Mouse (Mus musculus): Measurements from ENCODE around the gene Tsr2. TPM values are rescaled to one million over a fixed set of nuclear protein-coding genes. Genes with fewer than 3 reads are reported as not detected.
A peak's percentile ranks its signal among the peaks of the same experiment; 100 is the strongest.

Gene Tsr2
- polyA plus RNA-seq (2015; fragmentation: Nextera tagmentation; extraction: Ambion mirVana): 31.6 and 33.3 TPM in 2 replicates

DNA sequence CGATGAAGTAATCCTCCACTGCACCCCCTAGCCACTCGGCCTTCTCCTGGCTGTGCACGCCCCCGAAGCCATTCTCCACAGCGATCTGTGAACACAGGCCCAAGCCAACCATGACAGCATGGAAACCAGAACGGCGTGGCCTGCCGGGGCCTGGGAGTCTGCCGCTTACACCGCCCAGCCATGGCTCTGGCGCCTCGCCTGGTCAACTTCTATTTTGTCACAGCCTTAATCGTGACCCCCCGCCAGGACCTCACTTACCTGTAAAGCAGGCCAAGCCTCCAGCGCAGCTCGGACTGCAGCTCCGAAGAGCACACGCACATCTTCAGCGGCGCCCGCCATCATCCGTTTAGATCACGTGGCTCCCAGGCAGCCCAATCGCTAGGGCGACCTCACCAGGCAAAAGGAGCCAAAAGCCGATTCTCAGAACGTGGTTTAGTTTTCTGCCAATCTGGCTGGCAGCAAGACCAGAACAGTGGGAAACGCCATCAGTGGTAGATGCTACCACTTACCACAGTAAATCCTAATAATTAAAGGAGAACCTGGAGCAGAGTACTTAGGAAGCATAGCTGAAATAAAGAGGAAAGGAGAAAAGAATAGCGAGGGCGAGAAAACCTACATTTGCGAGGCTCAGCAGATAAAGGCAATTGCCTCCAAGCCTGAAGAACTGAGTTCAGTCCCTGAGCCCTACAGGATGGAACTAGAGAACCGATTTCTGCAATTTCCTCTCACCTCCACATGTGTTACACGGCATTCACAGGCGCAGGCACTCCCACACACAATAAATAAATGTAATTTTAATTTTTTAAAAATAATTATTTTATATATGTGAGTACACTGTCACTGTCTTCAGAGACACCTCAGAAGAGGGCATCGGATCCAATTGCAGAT lies at the start of gene Tsr2:
Gene Tsr2, minus strand, starts transcription at position 373 of the 888 bp plus-strand sequence.
- Histone ChIP-seq H3K4me3 (peak within 1 kb of the TSS; percentile 63), H3K36me3 (no peaks in the 10 kb centered on the region), H3K27me3 (peaks cover 4% of the 10 kb centered on the region; the same call in 1 of the 2 replicates), H3K4me2 (peak within 1 kb of the TSS; percentile 60), H3K4me1 (replicated peaks) (peaks cover 8% of the 10 kb centered on the region), H3K9me3 (no peaks in the 10 kb centered on the region), H3K9ac (peak within 1 kb of the TSS; percentile 74), H3K27ac (peak within 1 kb of the TSS; percentile 60; the same call in 1 of the 2 replicates)
- ATAC-seq (ENCODE audit: low FRiP score): peak; percentile 93
- 31% methylated on average over 35 of the region's 35 CpGs for WGBS

DNA sequence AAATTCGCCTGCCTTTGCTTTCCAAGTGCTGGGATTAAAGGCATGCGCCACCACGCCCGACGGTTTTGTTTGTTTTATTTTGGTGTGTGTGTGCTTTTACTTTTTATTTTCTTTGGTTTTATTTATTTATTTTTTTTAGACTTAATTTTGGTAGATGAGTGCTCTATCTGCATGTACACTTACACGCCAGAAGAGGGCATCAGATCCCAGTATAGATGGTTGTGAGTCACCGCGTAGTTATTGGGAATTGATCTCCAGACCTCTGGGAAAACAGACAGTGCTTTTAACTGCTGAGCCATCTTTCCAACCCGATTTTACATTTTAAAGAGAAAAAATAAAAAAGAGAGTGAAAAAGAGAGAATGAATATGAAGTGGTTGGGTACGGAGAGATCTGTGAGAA lies 36.4 kb upstream of the Tsr2 start:
- Histone ChIP-seq H3K36me3 (no peaks in the 10 kb centered on the region), H3K4me1 (replicated peaks) (no peaks in the 10 kb centered on the region)
- 26% methylated on average over 10 of the region's 10 CpGs for WGBS

DNA sequence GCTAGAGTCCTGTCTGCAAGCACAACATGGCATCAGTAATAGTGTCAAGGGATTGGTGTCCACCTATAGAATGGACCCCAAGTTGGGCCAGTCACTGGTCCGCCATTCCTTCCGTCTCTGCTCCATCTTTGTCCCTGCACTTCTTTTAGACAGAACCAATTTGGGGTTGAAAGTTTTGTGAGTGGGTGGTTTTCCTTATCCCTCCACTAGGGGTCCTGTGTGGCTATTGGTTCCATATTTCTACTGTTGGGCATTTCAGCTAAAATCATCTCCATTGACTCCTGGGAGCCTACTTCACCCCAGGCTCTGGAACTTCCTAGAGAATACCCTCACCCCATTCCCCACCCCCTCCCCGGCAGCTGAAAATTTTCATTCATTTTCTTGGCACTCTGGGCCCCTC lies 34.1 kb upstream of the Tsr2 start:
- Histone ChIP-seq H3K27me3 (no peaks in the 10 kb centered on the region), H3K9me3 (no peaks in the 10 kb centered on the region), H3K4me3 (no peak overlapping the region), H3K36me3 (no peaks in the 10 kb centered on the region), H3K4me1 (replicated peaks) (no peaks in the 10 kb centered on the region), H3K4me2 (no peak overlapping the region), H3K27ac (no peak overlapping the region), H3K9ac (no peak overlapping the region)
- no peak for ATAC-seq (ENCODE audit: low FRiP score)
- WGBS: 87% methylated on average over 3 of the region's 3 CpGs

More for the DNA sequence above, 36.4 kb upstream of the Tsr2 start:
- no peak for ATAC-seq (ENCODE audit: low FRiP score)
- H3K27me3 ChIP-seq: no peaks in the 10 kb centered on the region
- H3K9ac ChIP-seq: no peak overlapping the region
- H3K4me3 ChIP-seq: no peak overlapping the region
- H3K27ac ChIP-seq: no peak overlapping the region
- no peaks in the 10 kb centered on the region for H3K9me3 ChIP-seq
- H3K4me2 ChIP-seq: no peak overlapping the region

DNA sequence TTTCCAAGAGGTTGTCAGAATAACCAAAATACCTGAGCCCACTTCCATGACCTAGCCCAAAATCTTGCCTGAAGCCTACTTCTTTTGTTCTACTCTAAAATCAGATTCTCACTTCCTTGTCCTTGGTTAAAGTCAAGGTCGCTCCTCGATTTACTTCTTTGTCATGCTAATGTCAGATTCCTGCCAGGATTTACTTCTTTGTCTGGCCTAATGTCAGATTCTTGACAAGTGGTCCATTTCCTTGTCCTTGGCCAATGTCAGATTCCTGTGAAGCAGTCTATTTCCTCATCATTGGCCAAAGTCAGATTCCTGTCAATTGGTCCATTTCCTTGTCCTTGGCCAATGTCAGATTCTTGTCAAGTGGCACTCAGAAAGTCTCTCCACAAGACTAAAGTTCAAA lies 27.6 kb upstream of the Tsr2 start:
- H3K4me3 ChIP-seq: no peak overlapping the region
- no peak for ATAC-seq (ENCODE audit: low FRiP score)
- H3K4me2 ChIP-seq: no peak overlapping the region
- no peak overlapping the region for H3K27ac ChIP-seq
- no peak overlapping the region for H3K9ac ChIP-seq
- 61% methylated on average over 2 of the region's 2 CpGs for WGBS
- no peaks in the 10 kb centered on the region for H3K9me3 ChIP-seq
- no peaks in the 10 kb centered on the region for H3K27me3 ChIP-seq
- no peaks in the 10 kb centered on the region for H3K4me1 ChIP-seq (replicated peaks)
- H3K36me3 ChIP-seq: no peaks in the 10 kb centered on the region

DNA sequence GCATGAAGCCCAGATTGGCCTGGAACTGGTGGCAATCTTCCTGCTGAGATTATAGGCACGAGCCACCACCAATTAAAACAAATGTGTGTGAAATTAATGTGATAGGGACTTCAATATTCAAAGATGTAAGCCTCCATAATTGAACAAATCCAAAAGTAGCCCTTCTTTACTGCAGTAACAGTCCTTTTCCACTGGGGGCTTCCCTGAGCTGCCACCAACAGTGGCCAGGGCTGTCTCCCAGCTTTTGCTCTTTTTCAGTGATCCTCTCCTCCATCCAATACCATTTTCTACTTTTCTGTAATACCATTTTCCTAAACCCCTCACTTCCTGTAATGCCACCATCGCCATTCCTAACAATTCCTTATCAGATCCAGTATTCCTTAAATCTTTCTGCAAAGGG lies 21.1 kb upstream of the Tsr2 start:
- H3K9ac ChIP-seq: no peak overlapping the region
- 7% methylated on average over 2 of the region's 2 CpGs for WGBS
- no peak for ATAC-seq (ENCODE audit: low FRiP score)
- H3K4me2 ChIP-seq: no peak overlapping the region
- no peaks in the 10 kb centered on the region for H3K9me3 ChIP-seq
- H3K4me1 ChIP-seq (replicated peaks): no peaks in the 10 kb centered on the region
- H3K27me3 ChIP-seq: no peaks in the 10 kb centered on the region
- no peaks in the 10 kb centered on the region for H3K36me3 ChIP-seq
- no peak overlapping the region for H3K27ac ChIP-seq
- H3K4me3 ChIP-seq: no peak overlapping the region

DNA sequence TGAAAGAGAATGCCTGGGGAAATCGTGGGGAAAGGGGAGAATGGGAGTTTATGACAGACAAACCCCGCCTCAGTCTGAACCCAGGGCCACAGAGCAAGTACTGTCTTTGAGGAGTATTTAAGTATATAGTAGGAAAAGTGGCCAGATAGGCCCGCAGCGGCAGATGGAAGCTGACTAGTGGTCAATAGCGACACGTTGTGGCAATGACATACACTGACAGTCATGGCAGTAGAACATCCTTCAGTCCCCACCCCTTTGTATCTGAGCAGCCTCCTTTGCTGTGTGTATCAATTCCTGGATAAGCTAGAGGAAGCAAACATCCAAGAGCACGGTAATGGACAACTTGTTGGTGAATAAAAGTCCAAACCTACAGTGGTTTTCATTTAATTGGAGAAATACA lies 20.5 kb upstream of the Tsr2 start:
- H3K4me1 ChIP-seq (replicated peaks): no peaks in the 10 kb centered on the region
- H3K4me2 ChIP-seq: no peak overlapping the region
- H3K27ac ChIP-seq: no peak overlapping the region
- WGBS: 8% methylated on average over 7 of the region's 7 CpGs
- 0 out of 2 replicates have a peak, but pooled peaks have one; percentile 39 for ATAC-seq (ENCODE audit: low FRiP score)
- H3K36me3 ChIP-seq: no peaks in the 10 kb centered on the region
- no peaks in the 10 kb centered on the region for H3K27me3 ChIP-seq
- no peak overlapping the region for H3K9ac ChIP-seq
- H3K9me3 ChIP-seq: no peaks in the 10 kb centered on the region
- no peak overlapping the region for H3K4me3 ChIP-seq

DNA sequence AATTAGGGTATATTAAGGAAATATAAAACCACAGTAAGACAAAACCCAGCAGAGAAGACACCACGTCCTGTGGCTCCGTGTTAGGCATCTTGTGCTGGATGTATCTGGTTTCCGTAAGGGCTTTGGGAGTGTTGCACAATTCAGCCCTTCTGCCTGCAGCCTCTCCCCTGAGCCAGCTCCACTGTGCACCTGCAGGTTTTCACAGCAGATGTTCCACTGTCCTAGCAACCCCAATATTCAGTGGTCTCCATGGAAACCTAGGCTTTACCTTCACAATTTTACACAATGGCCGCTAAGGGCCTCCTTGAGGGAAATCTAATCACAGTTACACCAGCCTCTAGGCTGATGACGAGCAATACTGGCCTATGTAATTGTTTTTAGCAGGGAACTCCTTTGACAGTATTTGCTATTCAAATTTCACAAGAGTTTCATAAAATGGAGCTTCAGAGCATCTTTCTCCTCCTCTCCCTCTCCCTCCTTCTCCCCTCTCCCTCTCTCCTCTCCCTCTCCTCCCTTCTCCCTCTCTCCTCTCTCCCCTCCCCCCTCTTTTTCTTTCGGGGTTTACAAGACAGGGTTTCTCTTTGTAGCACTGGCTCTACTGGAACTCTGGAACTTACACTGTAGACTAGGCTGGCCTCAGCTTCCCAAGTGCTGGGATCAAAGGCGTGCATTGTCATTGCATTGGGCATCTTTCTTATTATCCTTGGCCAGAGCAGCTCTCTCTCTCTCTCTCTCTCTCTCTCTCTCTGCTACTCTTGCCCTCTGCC lies 11.1 kb upstream of the Tsr2 start:
- WGBS: 48% methylated on average over 7 of the region's 7 CpGs
- no peaks in the 10 kb centered on the region for H3K36me3 ChIP-seq
- ATAC-seq (ENCODE audit: low FRiP score): peak; percentile 87
- H3K27me3 ChIP-seq: peaks cover 3% of the 10 kb centered on the region; the same call in 1 of the 2 replicates
- peak overlapping the region; percentile 70 for H3K27ac ChIP-seq
- no peak overlapping the region for H3K4me3 ChIP-seq
- no peaks in the 10 kb centered on the region for H3K9me3 ChIP-seq
- no peak overlapping the region for H3K4me2 ChIP-seq
- H3K9ac ChIP-seq: no peak overlapping the region
- H3K4me1 ChIP-seq (replicated peaks): no peaks in the 10 kb centered on the region

DNA sequence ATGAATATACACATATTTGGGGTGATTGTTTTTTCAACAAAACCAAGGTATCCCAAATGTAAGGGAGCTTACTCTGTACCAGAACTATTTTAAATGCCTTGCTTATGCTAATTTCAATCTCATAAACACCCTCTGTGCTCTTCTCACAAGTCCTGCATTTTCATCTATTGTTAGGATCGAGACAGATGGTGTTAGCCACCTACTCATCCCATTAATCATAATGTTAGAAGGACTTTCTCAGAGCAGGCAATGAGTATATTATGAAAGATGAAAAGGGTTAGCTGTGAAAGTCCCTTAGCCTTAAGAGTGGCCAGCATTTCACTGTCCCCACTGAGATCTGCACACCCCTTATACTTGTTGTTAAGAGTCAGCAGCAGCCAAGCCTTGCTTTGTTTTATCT lies 8.9 kb downstream of the Tsr2 start:
- no peak overlapping the region for H3K4me3 ChIP-seq
- peaks cover 42% of the 10 kb centered on the region for H3K36me3 ChIP-seq
- H3K9ac ChIP-seq: no peak overlapping the region
- no peaks in the 10 kb centered on the region for H3K4me1 ChIP-seq (replicated peaks)
- no peak overlapping the region for H3K4me2 ChIP-seq
- no peaks in the 10 kb centered on the region for H3K27me3 ChIP-seq
- H3K9me3 ChIP-seq: no peaks in the 10 kb centered on the region
- H3K27ac ChIP-seq: no peak overlapping the region
- no peak for ATAC-seq (ENCODE audit: low FRiP score)
- 64% methylated on average over 1 of the region's 1 CpGs for WGBS

DNA sequence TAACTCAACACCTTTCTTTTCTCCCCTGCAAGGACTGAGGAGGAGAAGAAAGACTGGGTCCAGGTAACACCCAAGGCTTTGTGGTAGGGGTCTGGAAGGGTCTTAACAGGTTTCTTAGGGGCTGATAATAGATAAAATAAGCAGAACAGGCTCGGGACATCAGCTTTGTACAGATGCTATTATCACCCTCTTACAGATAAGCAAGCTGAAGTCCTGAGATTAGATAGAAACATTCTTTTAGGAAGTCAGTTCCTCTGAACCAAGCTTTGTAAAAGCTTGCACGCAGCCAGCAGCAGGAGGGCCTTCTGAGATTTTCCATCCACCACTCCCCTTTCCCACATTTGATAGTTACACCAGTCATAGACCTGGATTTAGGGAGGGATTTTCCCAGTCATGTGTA lies 10.7 kb downstream of the Tsr2 start:
- Histone ChIP-seq H3K4me2 (no peak overlapping the region), H3K27ac (no peak overlapping the region), H3K27me3 (no peaks in the 10 kb centered on the region), H3K4me1 (replicated peaks) (no peaks in the 10 kb centered on the region), H3K9me3 (no peaks in the 10 kb centered on the region), H3K36me3 (peaks cover 49% of the 10 kb centered on the region), H3K9ac (no peak overlapping the region), H3K4me3 (no peak overlapping the region)
- 89% methylated on average over 2 of the region's 2 CpGs for WGBS
- ATAC-seq (ENCODE audit: low FRiP score): no peak

DNA sequence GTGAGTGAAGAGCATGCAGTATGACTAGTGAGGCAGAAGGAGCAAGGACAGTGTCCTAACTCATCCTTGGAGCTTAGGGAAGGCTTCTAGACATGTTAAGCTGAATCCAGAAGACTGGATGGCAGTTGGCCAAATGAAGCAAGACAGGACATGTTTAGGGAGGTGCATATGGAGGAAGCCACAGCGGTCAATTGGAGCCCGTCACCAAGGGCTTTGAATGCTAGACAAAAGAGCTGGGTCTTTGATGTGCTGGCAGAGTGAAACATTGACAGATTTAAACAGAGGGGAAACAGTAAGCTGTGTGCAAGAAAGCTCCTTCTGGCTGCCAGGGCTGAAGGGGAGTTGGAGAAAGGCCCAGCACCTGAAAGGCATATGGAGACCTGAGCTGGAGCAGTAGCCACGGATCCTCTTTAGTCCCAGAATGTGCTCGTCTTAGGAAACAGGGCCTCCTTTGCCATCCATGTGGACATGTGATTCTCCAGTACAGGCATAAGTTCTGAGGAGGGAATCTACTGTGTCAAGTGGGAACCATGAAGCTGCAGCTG lies 19.3 kb downstream of the Tsr2 start:
- ATAC-seq (ENCODE audit: low FRiP score): no peak
- Histone ChIP-seq H3K9me3 (no peaks in the 10 kb centered on the region), H3K36me3 (peaks cover 49% of the 10 kb centered on the region), H3K4me3 (no peak overlapping the region), H3K27ac (no peak overlapping the region), H3K4me2 (no peak overlapping the region), H3K27me3 (no peaks in the 10 kb centered on the region), H3K9ac (no peak overlapping the region), H3K4me1 (replicated peaks) (no peaks in the 10 kb centered on the region)
- WGBS: 61% methylated on average over 4 of the region's 4 CpGs

DNA sequence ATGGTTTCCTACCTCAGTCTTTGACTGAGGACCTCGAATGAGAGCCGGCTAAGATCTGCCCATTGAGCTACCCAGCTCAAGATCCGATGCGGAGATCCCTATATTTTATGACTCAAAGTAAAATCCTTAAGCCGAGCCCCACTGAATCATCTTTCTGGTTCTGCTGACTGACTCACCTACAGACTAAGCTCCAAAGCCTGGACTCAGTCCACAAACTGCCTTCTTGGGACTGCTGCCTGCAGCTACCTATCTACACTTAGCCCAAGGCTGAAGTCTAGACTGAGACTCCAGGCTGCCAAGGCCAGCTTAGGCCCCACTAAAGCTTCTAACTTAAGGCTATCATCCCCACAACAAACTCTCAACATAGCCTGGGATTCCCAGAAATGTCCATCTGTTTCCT lies 20.3 kb downstream of the Tsr2 start:
- Histone ChIP-seq H3K9ac (no peak overlapping the region), H3K4me1 (replicated peaks) (no peaks in the 10 kb centered on the region), H3K4me2 (no peak overlapping the region), H3K36me3 (peaks cover 53% of the 10 kb centered on the region), H3K27ac (no peak overlapping the region), H3K27me3 (no peaks in the 10 kb centered on the region), H3K4me3 (no peak overlapping the region), H3K9me3 (no peaks in the 10 kb centered on the region)
- ATAC-seq (ENCODE audit: low FRiP score): no peak
- 96% methylated on average over 5 of the region's 5 CpGs for WGBS

DNA sequence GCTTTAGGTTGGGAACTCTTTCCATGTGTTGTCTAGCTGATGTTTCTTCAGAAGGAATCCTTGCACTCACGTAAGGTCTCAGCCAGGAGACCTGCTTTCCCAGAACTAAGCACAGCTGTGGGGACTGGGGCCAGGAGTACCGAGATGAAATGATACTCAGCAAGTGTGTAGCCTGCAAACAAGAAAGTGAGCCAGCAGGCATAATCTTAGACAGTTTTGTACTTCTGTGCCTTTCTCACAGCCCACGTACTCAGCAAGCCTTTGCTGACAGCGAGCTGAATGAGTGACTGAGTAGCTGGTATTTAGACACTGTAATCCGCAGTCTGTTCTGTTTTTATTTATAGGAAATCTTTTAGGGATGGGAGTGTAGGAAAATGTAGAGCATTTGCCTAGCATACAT lies 28.5 kb downstream of the Tsr2 start:
- Histone ChIP-seq H3K27ac (no peak overlapping the region), H3K4me3 (no peak overlapping the region), H3K36me3 (peaks cover 43% of the 10 kb centered on the region), H3K9ac (no peak overlapping the region), H3K9me3 (no peaks in the 10 kb centered on the region), H3K27me3 (no peaks in the 10 kb centered on the region), H3K4me2 (no peak overlapping the region), H3K4me1 (replicated peaks) (no peaks in the 10 kb centered on the region)
- no peak for ATAC-seq (ENCODE audit: low FRiP score)
- WGBS: 96% methylated on average over 5 of the region's 5 CpGs

All from hindbrain, embryonic 13.5 days (tissue).